In the genomic region with DNA sequence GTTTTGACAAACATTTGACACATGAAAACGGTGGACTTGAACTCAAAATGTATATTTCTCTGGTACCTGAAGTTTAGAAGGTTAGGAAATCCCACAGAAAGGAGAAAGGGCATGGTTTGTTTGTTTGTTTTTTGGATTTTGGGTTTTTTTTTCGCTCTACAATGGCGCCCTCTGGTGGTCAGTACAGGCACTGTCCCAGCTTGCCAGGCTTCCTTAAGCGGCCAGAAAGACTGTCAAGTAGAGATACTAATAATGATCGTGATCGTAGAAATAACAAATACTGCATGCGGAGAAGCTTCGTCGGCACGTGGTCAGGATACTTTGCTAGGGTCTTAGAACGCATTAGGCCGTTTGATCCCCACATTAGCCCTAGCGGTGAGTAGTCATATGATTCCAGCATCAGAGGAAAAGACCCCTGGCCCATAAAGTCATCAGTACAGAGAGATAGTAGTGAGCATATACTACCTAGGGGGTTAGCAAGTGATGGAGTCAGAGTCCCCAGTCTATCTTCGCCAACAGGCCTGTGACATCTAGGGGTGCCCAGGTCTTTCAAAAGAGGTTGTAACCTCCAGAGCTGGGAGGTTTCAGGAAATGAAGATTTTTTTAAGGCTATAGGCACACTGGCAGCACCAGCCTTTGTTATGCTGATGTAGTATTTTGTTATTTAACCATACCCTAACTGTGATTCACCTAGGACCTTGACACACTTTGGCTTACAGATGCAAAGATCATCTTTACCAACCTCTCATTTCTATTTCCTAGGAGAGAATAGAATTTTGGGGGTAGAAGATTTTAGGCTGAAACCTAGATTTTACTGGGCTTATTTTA, we compare ENCODE assay signal across 8 mouse cellular contexts. TPM values are rescaled to one million over a fixed set of nuclear protein-coding genes. Genes with fewer than 3 reads are reported as not detected.
DNase-seq lines count a peak whose midpoint lies in the region; ATAC-seq lines count a peak whose summit lies in the region.

No protein-coding gene starts in this region.

- no peak overlapping the region for H3K9ac ChIP-seq in heart, embryonic 11.5 days (ENCODE audit: low read depth, low read length)
- no peak overlapping the region for H3K9ac ChIP-seq in midbrain, embryonic 15.5 days

- no peaks in the 10 kb centered on the region for H3K4me1 ChIP-seq in heart, embryonic 11.5 days (ENCODE audit: control insufficient read depth, insufficient read depth, low read length)
- peaks cover 2% of the 10 kb centered on the region; the same call in 1 of the 2 replicates for H3K4me1 ChIP-seq in midbrain, embryonic 15.5 days

- ATAC-seq in common myeloid progenitor, adult 5-6 weeks (replicated peaks; ENCODE audit: low read depth, poor library complexity, severe bottlenecking): peak; percentile 57
- no peak for ATAC-seq in heart, embryonic 11.5 days (replicated peaks; ENCODE audit: insufficient number of reproducible peaks, low FRiP score, low TSS enrichment)
- ATAC-seq in midbrain, embryonic 15.5 days (replicated peaks): no peak; the same call in 1 of the 2 replicates

- peak; percentile 14 to 72 for DNase-seq in left cerebral cortex, postnatal 14 days (ENCODE audit: low spot score in 2 of 2)
- DNase-seq in left cerebral cortex, postnatal 36 days (ENCODE audit: low spot score in 2 of 2): no peak
- DNase-seq in R1 (ENCODE audit: low read depth, low spot score): peak; percentile 64
- peak; percentile 68 for DNase-seq in layer of hippocampus, postnatal 14 days (ENCODE audit: low spot score in 2 of 2)
- DNase-seq in thymus, postnatal 0 days (ENCODE audit: low spot score): peak; percentile 44

- H3K36me3 ChIP-seq in heart, embryonic 11.5 days (ENCODE audit: control insufficient read depth, insufficient read depth, low read length): no peaks in the 10 kb centered on the region
- H3K36me3 ChIP-seq in midbrain, embryonic 15.5 days (replicated peaks): no peaks in the 10 kb centered on the region

- intact Hi-C loops in left cerebral cortex, postnatal 14 days (cut with DNase I): loop anchor here (1.0 to 5.0 kb wide), 3 partner anchors 135 to 400 kb away; a partner anchor contains a TSS
- intact Hi-C loops in left cerebral cortex, postnatal 36 days (cut with DNase I): loop anchor here (1.0 to 10.0 kb wide), 4 partner anchors 38 to 392 kb away; a partner anchor contains a TSS

- H3K4me3 ChIP-seq in heart, embryonic 11.5 days (ENCODE audit: low read depth, low read length): no peak overlapping the region
- H3K4me3 ChIP-seq in midbrain, embryonic 15.5 days: 0 out of 2 replicates have a peak overlapping the region, but pooled peaks have one; percentile 9

- 8% methylated on average over 14 of the region's 14 CpGs for WGBS in heart, embryonic 11.5 days (ENCODE audit: insufficient replicate concordance)
- 8% methylated on average over 14 of the region's 14 CpGs for WGBS in midbrain, embryonic 15.5 days

- H3K4me2 ChIP-seq in heart, embryonic 11.5 days: peak overlapping the region; percentile 16
- H3K4me2 ChIP-seq in midbrain, embryonic 15.5 days: peak overlapping the region; percentile 40

- H3K9me3 ChIP-seq in heart, embryonic 11.5 days (replicated peaks; ENCODE audit: control insufficient read depth, low read length): no peaks in the 10 kb centered on the region
- no peaks in the 10 kb centered on the region for H3K9me3 ChIP-seq in midbrain, embryonic 15.5 days

- H3K27ac ChIP-seq in heart, embryonic 11.5 days (ENCODE audit: low read depth, low read length): no peak overlapping the region
- H3K27ac ChIP-seq in midbrain, embryonic 15.5 days: no peak overlapping the region

- 0 out of 2 replicates have a peak, but pooled peaks cover 5% of the 10 kb centered on the region for H3K27me3 ChIP-seq in heart, embryonic 11.5 days (ENCODE audit: control insufficient read depth, insufficient read depth, low read length)
- H3K27me3 ChIP-seq in midbrain, embryonic 15.5 days (replicated peaks): no peaks in the 10 kb centered on the region

RNA-seq across cellular contexts. Expression of a gene that starts 18.4 kb away (rescaled TPM):
- 1 to 10 TPM in 1 of 2 experiments, under 1 TPM in 1; 0.59 to 1.1 TPM for total RNA-seq in left cerebral cortex, postnatal 14 days (2021)
- total RNA-seq in left cerebral cortex, postnatal 36 days (2021): 1 to 10 TPM; 1.1 to 1.2 TPM
- total RNA-seq in common myeloid progenitor, adult 5-6 weeks (2017): 0.09 TPM in 1 of 2 replicates, not detected in the other
- 0.17 and 0.23 TPM in 2 replicates for polyA plus RNA-seq in heart, embryonic 11.5 days (2014; fragmentation: Nextera tagmentation; extraction: Ambion mirVana)
- total RNA-seq in layer of hippocampus, postnatal 14 days (2021): 1 to 10 TPM; 1.3 to 1.8 TPM
- polyA plus RNA-seq in midbrain, embryonic 15.5 days (2015; fragmentation: Nextera tagmentation; extraction: Ambion mirVana): 0.63 and 0.75 TPM in 2 replicates
- 0.05 and 0.17 TPM in 2 replicates for polyA plus RNA-seq in thymus, postnatal 0 days (2015; fragmentation: Nextera tagmentation; extraction: Ambion mirVana)

Comparison
In these comparisons a context has a peak if more than half of its experiments do, and no peak if none do; other contexts are left out.
1. DNase-seq: peak in left cerebral cortex, postnatal 14 days (2 of 2), R1 (single experiment), layer of hippocampus, postnatal 14 days (2 of 2) and thymus, postnatal 0 days (single experiment); none in left cerebral cortex, postnatal 36 days (0 of 2).